Comparison of ENCODE assay signal across 8 mouse cellular contexts in genomic region chr5:109844753-109845186, GRCm38 (mm10).
DNase-seq lines count a peak whose midpoint lies in the region; ATAC-seq and TF ChIP-seq lines count a peak whose summit lies in the region.

No protein-coding gene starts in this region.

- in situ Hi-C loops in CH12.LX (cut with MboI; ENCODE audit: low pct_ligation_motif_present, low pct_unique_long_range_greater_than_20kb, low sequenced_read_pairs): no loop called here

- 0 out of 2 replicates have a peak, but pooled peaks cover 6% of the 10 kb centered on the region for H3K79me2 ChIP-seq in CH12.LX (replicated peaks; ENCODE audit: control insufficient read depth, extremely low read depth, insufficient read depth, poor library complexity, severe bottlenecking)

- peak; percentile 60; the same call in 1 of the 2 replicates for ATAC-seq in forebrain, embryonic 15.5 days (replicated peaks)
- ATAC-seq in hindbrain, postnatal 0 days: no peak
- ATAC-seq in liver, embryonic 13.5 days (ENCODE audit: low read depth): peak; percentile 99

- H3K4me3 ChIP-seq in CH12.LX (replicated peaks in 1 of 3; ENCODE audit: low read depth in 2 of 3, low read length in 2 of 3, poor library complexity in 1 of 3): peak overlapping the region; percentile 63 to 77 (median 69)
- peak overlapping the region; percentile 37 for H3K4me3 ChIP-seq in forebrain, embryonic 15.5 days
- peak overlapping the region; percentile 31 for H3K4me3 ChIP-seq in hindbrain, postnatal 0 days (ENCODE audit: low read length)
- H3K4me3 ChIP-seq in liver, embryonic 13.5 days (replicated peaks): peak overlapping the region; percentile 69

- no peaks in the 10 kb centered on the region for H3K36me3 ChIP-seq in CH12.LX (replicated peaks in 1 of 2; ENCODE audit: control insufficient read depth in 1 of 2, insufficient read depth in 1 of 2, low read length in 1 of 2)
- H3K36me3 ChIP-seq in forebrain, embryonic 15.5 days: no peaks in the 10 kb centered on the region
- no peaks in the 10 kb centered on the region for H3K36me3 ChIP-seq in hindbrain, postnatal 0 days (ENCODE audit: insufficient read depth, low read length)
- no peaks in the 10 kb centered on the region for H3K36me3 ChIP-seq in liver, embryonic 13.5 days

- dilution Hi-C loops in CH12.LX (cut with MboI; ENCODE audit: extremely low pct_ligation_motif_present, extremely low pct_unique_long_range_greater_than_20kb, low sequenced_read_pairs): no loop called here

- peak; percentile 74 for TF ChIP-seq POLR2A in CH12.LX (IDR thresholded peaks at IDR 0.05; ENCODE audit: low read depth, low read length)

- no peak for TF ChIP-seq RAD21 in CH12.LX (IDR thresholded peaks at IDR 0.05; ENCODE audit: low read depth, low read length)

- TF ChIP-seq EP300 in CH12.LX (IDR thresholded peaks at IDR 0.05; ENCODE audit: low read length): no peak

- H3K27me3 ChIP-seq in CH12.LX (replicated peaks): no peaks in the 10 kb centered on the region
- no peaks in the 10 kb centered on the region for H3K27me3 ChIP-seq in forebrain, embryonic 15.5 days
- no peaks in the 10 kb centered on the region for H3K27me3 ChIP-seq in hindbrain, postnatal 0 days (ENCODE audit: insufficient read depth, low read length)
- no peaks in the 10 kb centered on the region for H3K27me3 ChIP-seq in liver, embryonic 13.5 days

- H3K4me1 ChIP-seq in CH12.LX (ENCODE audit: control insufficient read depth in 1 of 2, insufficient read depth in 2 of 2): peaks cover 0 to 7% of the 10 kb centered on the region in 2 experiments; a peak in 2 of 4 replicates
- H3K4me1 ChIP-seq in forebrain, embryonic 15.5 days: no peaks in the 10 kb centered on the region
- H3K4me1 ChIP-seq in hindbrain, postnatal 0 days (ENCODE audit: insufficient read depth, low read length): no peaks in the 10 kb centered on the region
- peaks cover 13% of the 10 kb centered on the region for H3K4me1 ChIP-seq in liver, embryonic 13.5 days (replicated peaks)

- peak overlapping the region; percentile 59 for H3K9ac ChIP-seq in CH12.LX (ENCODE audit: insufficient read depth, low read depth)
- 0 out of 2 replicates have a peak overlapping the region, but pooled peaks have one; percentile 7 for H3K9ac ChIP-seq in forebrain, embryonic 15.5 days (replicated peaks)
- no peak overlapping the region for H3K9ac ChIP-seq in hindbrain, postnatal 0 days (replicated peaks; ENCODE audit: low read length)
- H3K9ac ChIP-seq in liver, embryonic 13.5 days: peak overlapping the region; percentile 72

- H3K27ac ChIP-seq in CH12.LX (ENCODE audit: insufficient read depth, low read depth): no peak overlapping the region
- H3K27ac ChIP-seq in forebrain, embryonic 15.5 days (replicated peaks): no peak overlapping the region
- H3K27ac ChIP-seq in hindbrain, postnatal 0 days: no peak overlapping the region
- H3K27ac ChIP-seq in liver, embryonic 13.5 days: no peak overlapping the region

- 14% methylated on average over 15 of the region's 15 CpGs for WGBS in forebrain, embryonic 15.5 days
- WGBS in hindbrain, postnatal 0 days: 20% methylated on average over 15 of the region's 15 CpGs
- WGBS in liver, embryonic 13.5 days (ENCODE audit: insufficient replicate concordance): 4% methylated on average over 15 of the region's 15 CpGs

- H3K4me2 ChIP-seq in CH12.LX (ENCODE audit: insufficient read depth, low read depth, poor library complexity, severe bottlenecking): peak overlapping the region; percentile 93; the same call in 1 of the 2 replicates
- H3K4me2 ChIP-seq in forebrain, embryonic 15.5 days (replicated peaks): peak overlapping the region; percentile 37
- peak overlapping the region; percentile 43; the same call in 1 of the 2 replicates for H3K4me2 ChIP-seq in hindbrain, postnatal 0 days (ENCODE audit: low read depth, low read length)
- H3K4me2 ChIP-seq in liver, embryonic 13.5 days: peak overlapping the region; percentile 67

- peak; percentile 89 for DNase-seq in CH12.LX (ENCODE audit: extremely low read depth)
- DNase-seq in adrenal gland, postnatal 36 days: peak; percentile 66 to 77
- peak; percentile 45 for DNase-seq in hindbrain, postnatal 0 days (ENCODE audit: low spot score)
- peak; percentile 65 for DNase-seq in liver, embryonic 13.5 days
- DNase-seq in naive thymus-derived CD4-positive, alpha-beta T cell, adult 2 months (ENCODE audit: low read depth): peak; percentile 86
- peak; percentile 56 for DNase-seq in testis, postnatal 14 days (ENCODE audit: low spot score)
- DNase-seq in layer of hippocampus, postnatal 25 days (ENCODE audit: extremely low spot score in 1 of 2, low spot score in 1 of 2): no peak

- H3K9me3 ChIP-seq in CH12.LX (replicated peaks; ENCODE audit: low read length): no peaks in the 10 kb centered on the region
- H3K9me3 ChIP-seq in forebrain, embryonic 15.5 days: no peaks in the 10 kb centered on the region
- no peaks in the 10 kb centered on the region for H3K9me3 ChIP-seq in hindbrain, postnatal 0 days (ENCODE audit: low read length)
- H3K9me3 ChIP-seq in liver, embryonic 13.5 days (replicated peaks): no peaks in the 10 kb centered on the region

- TF ChIP-seq CTCF in CH12.LX (conservative IDR thresholded peaks at IDR 0.05 in 1 of 2, IDR thresholded peaks at IDR 0.05 in 1 of 2; ENCODE audit: low read depth in 2 of 2, low read length in 2 of 2): no peak
- no peak for TF ChIP-seq CTCF in hindbrain, postnatal 0 days (IDR thresholded peaks at IDR 0.05; ENCODE audit: low read depth)

TF ChIP-seq in CH12.LX, 34 proteins besides CTCF, POLR2A, EP300 and RAD21:
- TF ChIP-seq ZMIZ1 (IDR thresholded peaks at IDR 0.05; ENCODE audit: low read depth, low read length) (peak; percentile 37; the same call in 1 of the 2 replicates), MAZ (IDR thresholded peaks at IDR 0.05; ENCODE audit: low read depth, low read length) (no peak), MAX (IDR thresholded peaks at IDR 0.05; ENCODE audit: low read length) (peak; percentile 38; the same call in 1 of the 2 replicates), MXI1 (IDR thresholded peaks at IDR 0.05; ENCODE audit: low read depth, low read length) (peak; percentile 68; the same call in 1 of the 2 replicates), NRF1 (IDR thresholded peaks at IDR 0.05; ENCODE audit: low read depth, low read length) (0 out of 2 replicates have a peak, but pooled peaks have one; percentile 14), SIN3A (IDR thresholded peaks at IDR 0.05; ENCODE audit: low read length) (peak; percentile 61), HCFC1 (IDR thresholded peaks at IDR 0.05; ENCODE audit: low read depth, low read length) (0 out of 2 replicates have a peak, but pooled peaks have one; percentile 12), JUND (conservative IDR thresholded peaks at IDR 0.05; ENCODE audit: low read depth, low read length) (no peak), RCOR1 (conservative IDR thresholded peaks at IDR 0.05; ENCODE audit: low read depth, low read length) (no peak), JUN (IDR thresholded peaks at IDR 0.05; ENCODE audit: insufficient read depth, low read depth, low read length) (no peak), USF1 (IDR thresholded peaks at IDR 0.05; ENCODE audit: low read depth, low read length) (no peak), MAFK (IDR thresholded peaks at IDR 0.05; ENCODE audit: insufficient replicate concordance, low read length) (no peak), TCF12 (IDR thresholded peaks at IDR 0.05; ENCODE audit: low read depth, low read length) (peak; percentile 66; the same call in 1 of the 2 replicates), E2F4 (IDR thresholded peaks at IDR 0.05; ENCODE audit: insufficient replicate concordance, low read depth, low read length) (no peak), TBP (conservative IDR thresholded peaks at IDR 0.05; ENCODE audit: low read depth, low read length) (peak; percentile 66), PAX5 (IDR thresholded peaks at IDR 0.05; ENCODE audit: low read length) (no peak), ETS1 (conservative IDR thresholded peaks at IDR 0.05; ENCODE audit: low read depth, low read length) (no peak), IRF4 (IDR thresholded peaks at IDR 0.05; ENCODE audit: low read depth, low read length) (peak; percentile 50; the same call in 1 of the 2 replicates), ZNF384 (IDR thresholded peaks at IDR 0.05; ENCODE audit: low read depth, low read length) (no peak), MYC (IDR thresholded peaks at IDR 0.05; ENCODE audit: low read depth, low read length) (no peak), ZKSCAN1 (IDR thresholded peaks at IDR 0.05; ENCODE audit: borderline replicate concordance, low read depth, low read length) (no peak), CHD2 (IDR thresholded peaks at IDR 0.05; ENCODE audit: low read length) (no peak), KAT2A (IDR thresholded peaks at IDR 0.05; ENCODE audit: insufficient replicate concordance, low read length) (no peak), UBTF (IDR thresholded peaks at IDR 0.05; ENCODE audit: low read depth, low read length) (no peak), MEF2A (IDR thresholded peaks at IDR 0.05; ENCODE audit: borderline replicate concordance, low read depth, low read length) (no peak), ZC3H11A (IDR thresholded peaks at IDR 0.05; ENCODE audit: low read depth, low read length) (no peak), GABPA (IDR thresholded peaks at IDR 0.05; ENCODE audit: insufficient replicate concordance, low read depth, low read length) (no peak), POLR2AphosphoS2 (IDR thresholded peaks at IDR 0.05; ENCODE audit: low read depth, low read length) (no peak), NELFE (IDR thresholded peaks at IDR 0.05; ENCODE audit: low read depth, low read length) (peak; percentile 68), SMC3 (IDR thresholded peaks at IDR 0.05; ENCODE audit: low read depth, low read length) (no peak), USF2 (conservative IDR thresholded peaks at IDR 0.05; ENCODE audit: low read depth, low read length) (no peak), CHD1 (IDR thresholded peaks at IDR 0.05; ENCODE audit: low read depth, low read length) (no peak), BHLHE40 (IDR thresholded peaks at IDR 0.05; ENCODE audit: low read depth, low read length) (no peak), ELF1 (IDR thresholded peaks at IDR 0.05; ENCODE audit: low read depth, low read length) (peak; percentile 77)

Comparison
In these comparisons a context has a peak if more than half of its experiments do, and no peak if none do; other contexts are left out.
1. DNase-seq: peak in CH12.LX (single experiment), adrenal gland, postnatal 36 days (2 of 2), hindbrain, postnatal 0 days (single experiment), liver, embryonic 13.5 days (single experiment), naive thymus-derived CD4-positive, alpha-beta T cell, adult 2 months (single experiment) and testis, postnatal 14 days (single experiment); none in layer of hippocampus, postnatal 25 days (0 of 2).
2. H3K4me2 ChIP-seq: peak in every context shown above with its lines; median percentile 93 in CH12.LX; 67 in liver, embryonic 13.5 days; 43 in hindbrain, postnatal 0 days; 37 in forebrain, embryonic 15.5 days.
3. Peak in every context shown above with its lines, with median percentiles within 50 percentile points of each other: H3K4me3 ChIP-seq.